Mouse (Mus musculus) bone marrow macrophage, adult 2 months (primary cell): ENCODE data around the gene Ptpn3. TPM values are rescaled to one million over a fixed set of nuclear protein-coding genes. Genes with fewer than 3 reads are reported as not detected.
A peak's percentile ranks its signal among the peaks of the same experiment; 100 is the strongest.

ENCODE experiments used
- H3K27ac ChIP-seq: 2 replicates; pipeline ENCODE4 v1.5.1; 2012; ENCODE audit warnings: low read depth, low read length; ENCODE audit not compliant: insufficient read depth
- H3K4me1 ChIP-seq: 2 replicates; pipeline ENCODE4 v1.6.1; 2012; ENCODE audit warnings: low read length; ENCODE audit not compliant: control insufficient read depth, insufficient read depth
- H3K4me3 ChIP-seq: 2 replicates; pipeline ENCODE4 v1.5.1; 2012; ENCODE audit warnings: mild to moderate bottlenecking, low read length, moderate library complexity; ENCODE audit not compliant: insufficient read depth
- CTCF ChIP-seq: IDR thresholded peaks from 2 replicates; pipeline ENCODE4 v1.5.1; 2012; ENCODE audit warnings: low read depth, mild to moderate bottlenecking, low read length, moderate library complexity
- POLR2A ChIP-seq: IDR thresholded peaks from 2 replicates; pipeline ENCODE4 v1.6.1; 2012; ENCODE audit warnings: mild to moderate bottlenecking, low read depth, low read length, borderline replicate concordance
- polyA plus RNA-seq: library from polyadenylated mRNA; stranded (reverse); fragments of >200 nt; gene quantifications from 2 replicates; pipeline ENCODE4 v1.2.4, GENCODE M21; 2012; ENCODE audit not compliant: missing spikeins, insufficient read depth, insufficient read length

The Ptpn3 gene
- 0.27 TPM in 1 of 2 replicates, not detected in the other for polyA plus RNA-seq

DNA sequence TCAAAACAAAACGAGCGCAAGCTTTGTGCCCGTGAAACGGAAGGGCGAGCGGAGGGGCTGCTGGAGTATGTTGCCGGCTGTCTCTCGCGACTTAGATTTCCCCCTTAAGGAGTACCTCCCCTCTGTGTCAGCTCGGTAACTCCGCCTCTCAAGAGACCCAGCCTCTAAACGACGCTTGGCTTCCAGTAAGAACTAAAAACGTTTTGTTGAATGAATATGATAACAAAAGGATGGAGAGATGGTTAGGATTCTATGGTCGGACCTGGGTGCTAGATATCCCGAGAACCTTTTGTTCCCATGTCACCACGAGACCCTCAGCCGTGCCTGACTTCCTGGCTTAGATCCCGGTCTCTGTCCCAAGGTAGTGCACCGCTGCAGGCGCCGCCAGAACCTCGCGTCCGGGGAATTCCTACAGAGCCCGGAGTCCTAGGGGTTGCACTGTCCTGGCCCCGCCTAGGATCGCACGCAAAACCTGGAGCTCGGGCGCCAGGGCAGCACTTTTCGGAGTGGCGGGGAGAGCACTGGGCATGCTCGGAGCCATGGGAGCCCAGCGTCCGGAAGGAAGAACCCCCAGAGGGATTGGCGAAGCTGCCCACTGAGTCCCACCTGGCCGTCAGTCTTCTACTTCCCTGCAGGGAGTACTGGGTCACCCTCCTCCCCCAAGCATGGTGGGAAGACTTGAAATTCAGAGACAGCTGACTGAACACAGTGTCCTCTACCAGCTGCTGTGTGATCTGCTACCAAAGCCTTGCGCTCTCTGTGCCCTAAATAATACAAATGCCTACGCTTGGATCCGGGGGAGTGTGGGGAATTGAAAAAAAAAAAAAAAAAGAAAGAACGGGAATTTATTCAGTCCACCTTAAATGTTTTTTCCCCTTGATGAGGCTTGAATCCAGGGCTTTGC, at the start of gene Ptpn3:
TSS of gene Ptpn3 (minus strand) at position 428 of the 904 bp plus-strand sequence.
- no peaks in the 10 kb centered on the region for H3K4me1 ChIP-seq
- peak within 1 kb of the TSS; percentile 39 for H3K4me3 ChIP-seq
- no peak for TF ChIP-seq CTCF
- TF ChIP-seq POLR2A, result no peak
- H3K27ac ChIP-seq, result no peak within 1 kb of the TSS

- TF ChIP-seq POLR2A (no peak), CTCF (no peak)
- H3K4me1 ChIP-seq, result no peaks in the 10 kb centered on the region
- H3K27ac ChIP-seq, result no peak overlapping the region
- no peak overlapping the region for H3K4me3 ChIP-seq
Measured at GRCm38 (mm10) chr4:57350541-57350940, 48.9 kb upstream of the Ptpn3 start.

DNA sequence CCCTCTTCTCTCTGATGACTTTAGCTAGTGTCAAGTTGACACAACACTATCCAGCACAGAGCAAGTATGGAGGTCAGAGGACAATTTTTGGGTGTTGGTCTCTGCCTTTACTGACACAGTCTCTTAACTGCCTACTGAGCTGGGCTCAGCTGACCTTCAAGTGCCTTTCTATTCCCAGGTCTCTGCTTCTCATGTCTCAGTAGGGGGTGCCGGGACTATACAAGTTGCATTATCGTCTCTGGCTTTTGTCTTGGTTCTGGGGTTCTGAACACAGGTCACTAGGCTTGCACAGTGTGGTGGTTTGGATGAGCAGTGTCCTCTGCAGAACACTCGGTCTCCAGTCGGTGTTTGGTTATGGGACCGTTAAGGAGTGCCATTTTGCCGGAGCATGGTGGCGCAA, 42.4 kb upstream of the Ptpn3 start:
- Histone ChIP-seq H3K27ac (no peak overlapping the region), H3K4me3 (no peak overlapping the region), H3K4me1 (no peaks in the 10 kb centered on the region)
- TF ChIP-seq CTCF (no peak), POLR2A (no peak)

- Histone ChIP-seq H3K4me3 (no peak overlapping the region), H3K4me1 (no peaks in the 10 kb centered on the region), H3K27ac (no peak overlapping the region)
- no peak for TF ChIP-seq POLR2A
- TF ChIP-seq CTCF, result no peak
Measured at GRCm38 (mm10) chr4:57338923-57339322, 37.3 kb upstream of the Ptpn3 start.

- H3K27ac ChIP-seq, result no peak overlapping the region
- no peak overlapping the region for H3K4me3 ChIP-seq
- H3K4me1 ChIP-seq, result no peaks in the 10 kb centered on the region
- no peak for TF ChIP-seq POLR2A
- TF ChIP-seq CTCF, result no peak
Measured at GRCm38 (mm10) chr4:57338061-57338460, 36.4 kb upstream of the Ptpn3 start.

DNA sequence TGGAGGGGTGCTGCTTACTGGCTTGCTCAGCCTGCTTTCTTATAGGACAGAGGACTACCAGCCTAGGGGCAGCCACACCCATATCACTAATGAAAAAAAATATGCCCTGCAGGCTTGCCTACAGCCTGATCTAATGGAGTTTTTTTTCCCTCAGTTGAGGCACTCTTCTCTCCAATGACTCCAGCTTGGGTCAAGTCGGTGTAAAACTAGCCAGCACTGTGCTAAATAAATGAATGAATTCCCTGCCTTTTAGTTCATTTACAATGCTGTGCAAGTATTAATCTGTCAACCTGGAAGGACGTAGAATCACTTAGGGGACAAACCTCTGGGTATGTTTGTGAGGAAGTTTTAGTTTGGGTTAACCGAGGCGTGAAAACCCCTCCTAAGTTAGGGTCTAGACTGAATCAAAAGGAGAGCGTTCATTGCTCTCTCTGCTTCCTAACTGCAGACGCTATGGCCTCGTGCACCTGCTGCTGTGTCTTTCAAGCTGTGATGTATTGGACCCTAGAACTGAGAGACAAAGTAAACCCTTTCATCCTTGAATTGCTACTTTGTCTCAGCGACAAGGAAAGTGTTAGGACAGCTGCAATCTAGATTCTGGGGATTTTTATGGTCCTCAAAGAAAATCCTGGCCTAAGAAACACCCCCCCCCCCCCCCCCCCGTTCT, 33.5 kb upstream of the Ptpn3 start:
- no peak for TF ChIP-seq POLR2A
- no peak for TF ChIP-seq CTCF
- no peak overlapping the region for H3K4me3 ChIP-seq
- no peaks in the 10 kb centered on the region for H3K4me1 ChIP-seq
- H3K27ac ChIP-seq, result no peak overlapping the region

DNA sequence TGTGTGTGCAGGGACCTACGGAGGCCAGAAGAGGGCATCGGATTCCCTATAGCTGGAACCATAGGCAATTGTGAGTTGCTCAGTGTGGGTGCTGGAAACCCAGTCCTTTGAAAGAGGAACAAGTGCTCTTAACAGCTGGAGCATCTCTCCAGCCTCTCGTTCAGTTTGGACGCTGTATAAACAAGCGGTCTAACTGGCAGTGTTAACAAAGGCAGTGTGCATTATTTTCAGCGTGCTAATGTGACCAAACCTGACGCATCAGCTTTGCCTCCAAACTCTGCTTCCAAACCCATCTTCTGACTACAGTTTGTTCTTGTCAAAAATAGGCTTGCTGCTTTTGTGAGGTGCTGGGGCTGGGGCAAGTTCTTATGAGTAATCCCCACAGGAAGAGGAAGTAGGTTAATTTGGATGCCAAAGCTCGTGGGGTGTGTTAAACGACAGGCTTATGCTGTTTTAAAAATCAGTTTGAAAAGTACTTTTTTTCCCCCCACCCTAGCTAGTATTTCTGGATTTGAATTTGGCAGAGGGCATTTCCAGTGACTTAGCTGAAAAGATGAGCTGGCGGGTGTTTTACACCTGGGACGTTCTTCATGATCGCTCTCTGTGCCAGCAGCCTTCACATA, 32.4 kb upstream of the Ptpn3 start:
- Histone ChIP-seq H3K27ac (no peak overlapping the region), H3K4me1 (no peaks in the 10 kb centered on the region), H3K4me3 (no peak overlapping the region)
- TF ChIP-seq POLR2A (no peak), CTCF (no peak)

DNA sequence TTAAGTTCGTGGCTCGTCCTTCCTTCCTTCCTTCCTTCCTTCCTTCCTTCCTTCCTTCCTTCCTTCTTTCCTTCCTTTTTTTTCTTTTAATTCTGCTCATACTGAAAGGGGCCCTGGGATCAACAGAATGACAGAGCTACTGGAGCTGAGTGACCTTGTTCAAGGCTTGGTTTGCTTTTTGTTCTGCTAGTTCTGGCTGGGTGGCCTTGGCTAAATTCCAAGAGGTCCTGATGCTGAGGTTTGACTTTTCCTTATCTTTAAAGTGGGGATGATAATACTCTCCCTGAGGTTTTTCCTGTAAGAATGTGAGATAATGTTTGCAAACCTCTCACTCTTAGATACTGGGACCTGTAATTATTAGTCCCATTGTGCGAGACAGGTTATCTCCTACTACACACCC, 30.9 kb upstream of the Ptpn3 start:
- H3K4me1 ChIP-seq, result no peaks in the 10 kb centered on the region
- no peak overlapping the region for H3K27ac ChIP-seq
- TF ChIP-seq CTCF (no peak), POLR2A (no peak)
- H3K4me3 ChIP-seq, result no peak overlapping the region

- H3K27ac ChIP-seq, result no peak overlapping the region
- H3K4me1 ChIP-seq, result no peaks in the 10 kb centered on the region
- TF ChIP-seq CTCF (no peak), POLR2A (no peak)
- no peak overlapping the region for H3K4me3 ChIP-seq
Measured at GRCm38 (mm10) chr4:57320606-57321327, 19.1 kb upstream of the Ptpn3 start.
